Mouse (Mus musculus) liver, embryonic 14.5 days (tissue): ENCODE data around the gene Stra8. TPM values are rescaled to one million over a fixed set of nuclear protein-coding genes. Genes with fewer than 3 reads are reported as not detected.

Experiments
- ATAC-seq: fragments of 200-750 bp; cut with Nextera tagmentation; 2 replicates; pipeline ENCODE4 v1.8.0; 2017; ENCODE audit warnings: moderate number of reproducible peaks, mild to moderate bottlenecking, moderate library complexity; ENCODE audit not compliant: insufficient read depth
- DNase-seq, 3 experiments: peaks; one replicate each; pipeline ENCODE4 v3.0.0-alpha.2; 2012 to 2013; ENCODE audit warnings: low read depth in 3 of 3, low spot score in 3 of 3
- H3K27ac ChIP-seq: fragments of 300-500 bp; sonication (generic); 2 replicates; pipeline ENCODE4 v1.5.1; 2014; ENCODE audit warnings: moderate library complexity, mild to moderate bottlenecking, control low read depth, inconsistent platforms
- H3K27me3 ChIP-seq: fragments of 300-500 bp; sonication (generic); 2 replicates; pipeline ENCODE4 v1.6.1; 2014; ENCODE audit warnings: mild to moderate bottlenecking, low read length, moderate library complexity; ENCODE audit not compliant: control insufficient read depth, insufficient read depth
- H3K36me3 ChIP-seq: fragments of 300-500 bp; sonication (generic); replicated peaks from 2 replicates; pipeline ENCODE4 v1.6.1; 2014; ENCODE audit warnings: low read depth; ENCODE audit not compliant: control insufficient read depth, insufficient read depth
- H3K4me1 ChIP-seq, 2 experiments: fragments of 200-500 bp in 1 of 2; fragments of 300-500 bp in 1 of 2; sonication (generic) in 1 of 2; replicated peaks; 2 replicates each; pipeline ENCODE4 v1.6.1; 2012 to 2014; ENCODE audit warnings: antibody characterized with exemption in 1 of 2, inconsistent platforms in 1 of 2, low read length in 1 of 2; ENCODE audit not compliant: control insufficient read depth in 2 of 2, insufficient read depth in 2 of 2
- H3K4me2 ChIP-seq: fragments of 300-500 bp; sonication (generic); 2 replicates; pipeline ENCODE4 v1.6.1; 2014; ENCODE audit warnings: low read depth, mild to moderate bottlenecking, control low read depth, moderate library complexity
- H3K4me3 ChIP-seq, 2 experiments: fragments of 200-500 bp in 1 of 2; fragments of 300-500 bp in 1 of 2; sonication (generic) in 1 of 2; 2 replicates each; pipeline ENCODE4 v1.5.1; 2012 to 2014; ENCODE audit warnings: low read depth in 2 of 2, low read length in 2 of 2, mild to moderate bottlenecking in 2 of 2, control low read depth in 1 of 2, inconsistent platforms in 1 of 2, moderate library complexity in 1 of 2; ENCODE audit not compliant: insufficient read depth in 1 of 2
- H3K9ac ChIP-seq: fragments of 300-500 bp; sonication (generic); replicated peaks from 2 replicates; pipeline ENCODE4 v1.6.1; 2014; ENCODE audit warnings: mild to moderate bottlenecking, control low read depth, moderate library complexity
- H3K9me3 ChIP-seq: fragments of 300-500 bp; sonication (generic); 2 replicates; pipeline ENCODE4 v1.6.1; 2016; ENCODE audit warnings: low read length, mixed read lengths; ENCODE audit not compliant: control insufficient read depth
- CTCF ChIP-seq: IDR thresholded peaks from 2 replicates; pipeline ENCODE4 v1.5.1; 2016; ENCODE audit warnings: antibody characterized with exemption, low read depth, control low read depth
- EP300 ChIP-seq: IDR thresholded peaks from 2 replicates; pipeline ENCODE4 v1.6.1; 2016; ENCODE audit warnings: antibody characterized with exemption, low read depth
- WGBS: fragments of 180-500 bp; shearing (Covaris S2); extraction: QIAGEN DNeasy Blood & Tissue Kit; methylation state at CpG from one replicate; pipeline ENCODE4 v1.1.7; 2014; ENCODE audit not compliant: insufficient replicate concordance; 5-methylcytosine and 5-hydroxymethylcytosine counted together
- polyA plus RNA-seq, 2 experiments: library from polyadenylated mRNA; depleted of rRNA in 1 of 2; stranded (reverse) in 1 of 2; unstranded in 1 of 2; fragments of >200 nt; fragmentation: Nextera tagmentation in 1 of 2; extraction: Ambion mirVana in 1 of 2; gene quantifications; 2 replicates each; pipeline versions ENCODE4 v1.2.1 to v1.2.3; 2012 to 2014

The Stra8 gene
- polyA plus RNA-seq, 2 experiments: not detected

DNA sequence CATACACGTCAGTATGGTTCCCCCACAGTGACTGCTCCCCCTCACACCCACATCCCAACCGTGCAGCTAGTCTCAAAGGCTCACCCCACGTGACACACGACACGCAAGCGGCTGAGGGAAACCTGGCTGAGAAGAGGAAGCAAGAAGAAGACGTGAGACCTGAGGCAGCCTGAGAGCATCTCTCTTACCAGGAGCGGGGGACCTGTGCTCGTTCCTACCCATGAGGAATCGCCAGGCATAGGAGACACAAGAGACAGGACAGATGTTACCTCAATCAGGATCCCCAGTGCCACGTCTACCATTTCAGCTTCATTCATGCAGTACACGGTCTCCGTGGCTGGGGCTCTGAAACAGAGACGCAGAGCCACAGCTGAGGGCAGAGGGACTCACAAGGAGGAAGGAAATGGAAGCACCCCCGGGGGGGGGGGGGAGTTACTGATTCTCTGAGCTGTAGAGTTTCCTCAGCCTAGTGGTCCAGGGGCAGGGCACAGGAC, 44.6 kb upstream of the Stra8 start:
- no peak for TF ChIP-seq EP300
- TF ChIP-seq CTCF: no peak
- WGBS: 15% methylated on average over 15 of the region's 15 CpGs
- H3K27me3 ChIP-seq: no peaks in the 10 kb centered on the region
- DNase-seq (no peak), ATAC-seq (no peak)
- H3K27ac ChIP-seq: peak overlapping the region; percentile 90
- peaks cover 7% of the 10 kb centered on the region for H3K36me3 ChIP-seq
- H3K4me3 ChIP-seq: peak overlapping the region; percentile 20 to 86
- peak overlapping the region; percentile 81 for H3K9ac ChIP-seq
- H3K4me2 ChIP-seq: peak overlapping the region; percentile 84
- H3K4me1 ChIP-seq: peaks cover 44 to 45% of the 10 kb centered on the region in 2 experiments
- H3K9me3 ChIP-seq: no peaks in the 10 kb centered on the region

DNA sequence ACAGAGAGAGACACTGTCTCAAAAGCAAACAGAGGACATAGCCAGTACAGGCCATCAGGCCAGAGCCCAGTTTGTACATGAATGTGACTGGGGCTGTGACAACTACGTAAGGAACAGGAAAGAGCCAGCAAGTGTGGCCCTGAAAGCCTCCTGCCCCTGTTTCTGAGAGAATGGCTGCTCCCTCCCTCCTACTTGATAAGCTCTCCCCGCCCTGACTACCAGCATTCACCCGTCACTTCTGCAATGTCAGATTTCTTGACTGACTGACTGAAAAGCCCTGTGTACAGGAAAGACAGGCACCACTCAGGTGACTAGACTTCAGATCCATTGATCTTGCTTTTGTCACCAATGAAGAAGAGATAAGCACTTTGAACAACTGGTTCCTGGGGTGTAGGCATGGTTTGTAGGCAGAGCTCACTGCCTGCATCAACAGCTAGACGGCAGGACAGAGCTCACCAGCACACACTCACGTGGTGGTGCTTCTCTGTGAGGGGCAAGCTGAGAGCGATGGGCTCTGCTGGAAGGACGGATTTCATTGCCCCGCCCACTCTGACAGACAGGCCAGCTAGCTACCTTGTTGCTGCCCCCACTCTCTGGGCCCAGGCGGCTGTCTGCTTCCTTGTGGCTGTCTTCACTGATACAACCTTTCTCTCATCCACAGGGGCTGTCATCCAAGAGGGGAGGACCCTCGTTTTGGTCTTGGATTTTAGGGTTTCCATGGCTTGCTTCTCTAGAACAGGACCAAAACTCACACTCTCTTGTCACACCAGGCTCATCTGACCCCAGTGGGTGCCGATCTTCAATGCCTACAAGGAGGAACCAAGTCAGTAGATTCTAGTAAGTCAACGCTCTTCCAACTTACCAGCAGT, 43.8 kb upstream of the Stra8 start:
- TF ChIP-seq EP300 (no peak), CTCF (peak; percentile 67)
- peak; percentile 47 for ATAC-seq
- H3K36me3 ChIP-seq: peaks cover 14% of the 10 kb centered on the region
- peak overlapping the region; percentile 86 to 87 for H3K4me3 ChIP-seq
- peak overlapping the region; percentile 90 for H3K27ac ChIP-seq
- peaks cover 42 to 43% of the 10 kb centered on the region in 2 experiments for H3K4me1 ChIP-seq
- DNase-seq: peak; percentile 65 to 71 (median 67)
- peak overlapping the region; percentile 84 for H3K4me2 ChIP-seq
- peak overlapping the region; percentile 81 for H3K9ac ChIP-seq
- H3K27me3 ChIP-seq: no peaks in the 10 kb centered on the region
- no peaks in the 10 kb centered on the region for H3K9me3 ChIP-seq
- WGBS: 11% methylated on average over 12 of the region's 12 CpGs

GRCm38 (mm10) chr6:34876835-34877156, 43.2 kb upstream of the Stra8 start:
- peak overlapping the region; percentile 84 for H3K4me2 ChIP-seq
- H3K9ac ChIP-seq: peak overlapping the region; percentile 81
- WGBS: 5% methylated on average over 2 of the region's 2 CpGs
- TF ChIP-seq CTCF: no peak
- no peak for TF ChIP-seq EP300
- H3K27ac ChIP-seq: peak overlapping the region; percentile 90
- ATAC-seq (peak; percentile 56), DNase-seq (no peak)
- H3K9me3 ChIP-seq: no peaks in the 10 kb centered on the region
- peak overlapping the region; percentile 86 to 87 for H3K4me3 ChIP-seq
- no peaks in the 10 kb centered on the region for H3K27me3 ChIP-seq
- H3K4me1 ChIP-seq: peaks cover 42 to 43% of the 10 kb centered on the region in 2 experiments
- H3K36me3 ChIP-seq: peaks cover 17% of the 10 kb centered on the region

DNA sequence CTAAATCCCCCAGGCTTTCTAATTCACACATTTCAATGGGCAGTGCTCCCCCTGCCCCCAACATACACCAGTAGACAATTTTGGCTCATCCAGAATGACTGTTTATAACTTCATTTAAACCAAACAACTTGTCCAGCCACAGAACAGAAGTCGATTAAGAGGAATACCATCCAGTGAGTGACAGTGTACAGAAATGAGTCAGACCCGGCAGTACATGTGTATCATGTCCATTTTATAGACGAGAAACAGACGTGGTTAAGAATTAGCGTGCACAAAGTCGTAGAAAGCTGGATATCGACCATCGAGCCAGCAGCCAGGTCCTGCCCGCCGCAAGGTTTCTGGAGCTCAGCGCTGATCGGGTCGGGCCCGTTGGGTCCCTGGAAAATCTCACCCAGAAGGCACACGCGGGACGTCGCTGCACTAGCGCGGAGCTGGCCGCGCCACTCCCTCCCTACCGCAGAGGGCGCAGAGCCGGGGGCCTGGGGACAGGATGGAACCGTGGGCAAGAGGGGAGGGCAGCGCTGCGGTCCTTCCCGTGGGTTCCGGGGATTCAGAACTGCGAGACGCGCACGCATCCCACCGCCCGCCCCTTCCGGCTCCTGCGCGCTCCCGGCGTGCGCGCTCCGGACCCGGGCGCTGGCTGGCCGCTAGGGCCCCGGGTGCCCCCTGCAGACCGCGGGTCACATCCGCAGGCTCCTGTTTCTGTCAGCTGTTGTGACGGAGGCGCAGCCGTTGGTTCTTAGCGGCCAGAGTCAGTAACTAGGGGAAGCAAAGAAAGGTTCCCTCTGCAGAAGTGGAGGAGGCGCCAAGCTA, 42.2 kb upstream of the Stra8 start, which contains the start of gene Cyren:
TSS of gene Cyren (minus strand) at position 552 of the 813 bp plus-strand sequence.
- WGBS: under 1% methylated on average over 56 of the region's 56 CpGs
- Histone ChIP-seq H3K27me3 (no peaks in the 10 kb centered on the region), H3K4me1 (peaks cover 41 to 42% of the 10 kb centered on the region in 2 experiments), H3K36me3 (peaks cover 24% of the 10 kb centered on the region), H3K9ac (peak within 1 kb of the TSS; percentile 81), H3K4me3 (peak within 1 kb of the TSS; percentile 86 to 87), H3K4me2 (peak within 1 kb of the TSS; percentile 84), H3K27ac (peak within 1 kb of the TSS; percentile 90), H3K9me3 (no peaks in the 10 kb centered on the region)
- ATAC-seq (peak; percentile 81), DNase-seq (peak; percentile 75 to 81 (median 80))
- TF ChIP-seq CTCF (peak; percentile 70), EP300 (no peak)
